Mouse (Mus musculus) liver, embryonic 14.5 days (tissue): ENCODE data around the gene Spp2. TPM values are rescaled to one million over a fixed set of nuclear protein-coding genes. Genes with fewer than 3 reads are reported as not detected.

ENCODE experiments used
- ATAC-seq: fragments of 200-750 bp; cut with Nextera tagmentation; 2 replicates; pipeline ENCODE4 v1.8.0; 2017; ENCODE audit warnings: moderate number of reproducible peaks, mild to moderate bottlenecking, moderate library complexity; ENCODE audit not compliant: insufficient read depth
- DNase-seq, 3 experiments: peaks; one replicate each; pipeline ENCODE4 v3.0.0-alpha.2; 2012 to 2013; ENCODE audit warnings: low read depth in 3 of 3, low spot score in 3 of 3
- H3K27ac ChIP-seq: fragments of 300-500 bp; sonication (generic); 2 replicates; pipeline ENCODE4 v1.5.1; 2014; ENCODE audit warnings: moderate library complexity, mild to moderate bottlenecking, control low read depth, inconsistent platforms
- H3K27me3 ChIP-seq: fragments of 300-500 bp; sonication (generic); 2 replicates; pipeline ENCODE4 v1.6.1; 2014; ENCODE audit warnings: mild to moderate bottlenecking, low read length, moderate library complexity; ENCODE audit not compliant: control insufficient read depth, insufficient read depth
- H3K36me3 ChIP-seq: fragments of 300-500 bp; sonication (generic); replicated peaks from 2 replicates; pipeline ENCODE4 v1.6.1; 2014; ENCODE audit warnings: low read depth; ENCODE audit not compliant: control insufficient read depth, insufficient read depth
- H3K4me1 ChIP-seq, 2 experiments: fragments of 200-500 bp in 1 of 2; fragments of 300-500 bp in 1 of 2; sonication (generic) in 1 of 2; replicated peaks; 2 replicates each; pipeline ENCODE4 v1.6.1; 2012 to 2014; ENCODE audit warnings: antibody characterized with exemption in 1 of 2, inconsistent platforms in 1 of 2, low read length in 1 of 2; ENCODE audit not compliant: control insufficient read depth in 2 of 2, insufficient read depth in 2 of 2
- H3K4me2 ChIP-seq: fragments of 300-500 bp; sonication (generic); 2 replicates; pipeline ENCODE4 v1.6.1; 2014; ENCODE audit warnings: low read depth, mild to moderate bottlenecking, control low read depth, moderate library complexity
- H3K4me3 ChIP-seq, 2 experiments: fragments of 200-500 bp in 1 of 2; fragments of 300-500 bp in 1 of 2; sonication (generic) in 1 of 2; 2 replicates each; pipeline ENCODE4 v1.5.1; 2012 to 2014; ENCODE audit warnings: low read depth in 2 of 2, low read length in 2 of 2, mild to moderate bottlenecking in 2 of 2, control low read depth in 1 of 2, inconsistent platforms in 1 of 2, moderate library complexity in 1 of 2; ENCODE audit not compliant: insufficient read depth in 1 of 2
- H3K9ac ChIP-seq: fragments of 300-500 bp; sonication (generic); replicated peaks from 2 replicates; pipeline ENCODE4 v1.6.1; 2014; ENCODE audit warnings: mild to moderate bottlenecking, control low read depth, moderate library complexity
- H3K9me3 ChIP-seq: fragments of 300-500 bp; sonication (generic); 2 replicates; pipeline ENCODE4 v1.6.1; 2016; ENCODE audit warnings: low read length, mixed read lengths; ENCODE audit not compliant: control insufficient read depth
- CTCF ChIP-seq: IDR thresholded peaks from 2 replicates; pipeline ENCODE4 v1.5.1; 2016; ENCODE audit warnings: antibody characterized with exemption, low read depth, control low read depth
- EP300 ChIP-seq: IDR thresholded peaks from 2 replicates; pipeline ENCODE4 v1.6.1; 2016; ENCODE audit warnings: antibody characterized with exemption, low read depth
- WGBS: fragments of 180-500 bp; shearing (Covaris S2); extraction: QIAGEN DNeasy Blood & Tissue Kit; methylation state at CpG from one replicate; pipeline ENCODE4 v1.1.7; 2014; ENCODE audit not compliant: insufficient replicate concordance; 5-methylcytosine and 5-hydroxymethylcytosine counted together
- polyA plus RNA-seq, 2 experiments: library from polyadenylated mRNA; depleted of rRNA in 1 of 2; stranded (reverse) in 1 of 2; unstranded in 1 of 2; fragments of >200 nt; fragmentation: Nextera tagmentation in 1 of 2; extraction: Ambion mirVana in 1 of 2; gene quantifications; 2 replicates each; pipeline versions ENCODE4 v1.2.1 to v1.2.3; 2012 to 2014

The Spp2 gene
- polyA plus RNA-seq, 2 experiments: 168 to 329 TPM

- DNase-seq (no peak), ATAC-seq (no peak)
- no peak overlapping the region for H3K4me3 ChIP-seq
- H3K36me3 ChIP-seq: no peaks in the 10 kb centered on the region
- TF ChIP-seq CTCF (no peak), EP300 (no peak)
- 34% methylated on average over 6 of the region's 6 CpGs for WGBS
- H3K27ac ChIP-seq: no peak overlapping the region
- H3K27me3 ChIP-seq: no peaks in the 10 kb centered on the region
- no peaks in the 10 kb centered on the region for H3K4me1 ChIP-seq
- no peaks in the 10 kb centered on the region for H3K9me3 ChIP-seq
- no peak overlapping the region for H3K9ac ChIP-seq
- no peak overlapping the region for H3K4me2 ChIP-seq
Measured at GRCm38 (mm10) chr1:88433096-88433883, 26.5 kb downstream of the Spp2 start.

GRCm38 (mm10) chr1:88434057-88434456 lies 27.3 kb downstream of the Spp2 start:
- Histone ChIP-seq H3K4me1 (no peaks in the 10 kb centered on the region), H3K4me2 (no peak overlapping the region), H3K36me3 (no peaks in the 10 kb centered on the region), H3K9ac (no peak overlapping the region), H3K27me3 (no peaks in the 10 kb centered on the region), H3K9me3 (no peaks in the 10 kb centered on the region), H3K4me3 (no peak overlapping the region), H3K27ac (no peak overlapping the region)
- no peak for ATAC-seq
- TF ChIP-seq CTCF (peak; percentile 55), EP300 (no peak)
- DNase-seq: no peak
- 60% methylated on average over 4 of the region's 4 CpGs for WGBS

GRCm38 (mm10) chr1:88437206-88438126 lies 30.7 kb downstream of the Spp2 start:
- no peak for ATAC-seq
- TF ChIP-seq EP300 (no peak), CTCF (no peak)

GRCm38 (mm10) chr1:88443383-88443782 lies 36.6 kb downstream of the Spp2 start:
- no peak for ATAC-seq
- Histone ChIP-seq H3K36me3 (no peaks in the 10 kb centered on the region), H3K4me1 (no peaks in the 10 kb centered on the region; a peak in 1 of 4 replicates), H3K9ac (no peak overlapping the region), H3K4me2 (no peak overlapping the region), H3K9me3 (no peaks in the 10 kb centered on the region), H3K4me3 (no peak overlapping the region), H3K27ac (no peak overlapping the region), H3K27me3 (no peaks in the 10 kb centered on the region)
- WGBS: 63% methylated on average over 4 of the region's 4 CpGs
- no peak for TF ChIP-seq EP300
- no peak for TF ChIP-seq CTCF
- DNase-seq: no peak

More at GRCm38 (mm10) chr1:88437206-88438126, 30.7 kb downstream of the Spp2 start:
- H3K4me3 ChIP-seq: no peak overlapping the region
- H3K36me3 ChIP-seq: no peaks in the 10 kb centered on the region
- DNase-seq: no peak
- WGBS: 58% methylated on average over 9 of the region's 9 CpGs
- no peaks in the 10 kb centered on the region for H3K9me3 ChIP-seq
- H3K4me1 ChIP-seq: no peaks in the 10 kb centered on the region
- H3K27ac ChIP-seq: no peak overlapping the region
- H3K27me3 ChIP-seq: no peaks in the 10 kb centered on the region
- H3K9ac ChIP-seq: no peak overlapping the region
- H3K4me2 ChIP-seq: no peak overlapping the region

- no peak for ATAC-seq
- Histone ChIP-seq H3K9me3 (no peaks in the 10 kb centered on the region), H3K36me3 (no peaks in the 10 kb centered on the region), H3K4me2 (no peak overlapping the region), H3K4me3 (no peak overlapping the region), H3K4me1 (no peaks in the 10 kb centered on the region; a peak in 1 of 4 replicates), H3K27me3 (no peaks in the 10 kb centered on the region), H3K27ac (no peak overlapping the region), H3K9ac (no peak overlapping the region)
- no peak for DNase-seq
- TF ChIP-seq EP300 (no peak), CTCF (peak; percentile 67)
- 57% methylated on average over 4 of the region's 4 CpGs for WGBS
Measured at GRCm38 (mm10) chr1:88445400-88445799, 38.6 kb downstream of the Spp2 start.
